Mouse (Mus musculus) brain, embryonic 14.5 days (tissue): ENCODE data around the gene Snrk.
A peak's percentile ranks its signal among the peaks of the same experiment; 100 is the strongest.

Experiments
- CTCF ChIP-seq: fragments of 200-500 bp; IDR thresholded peaks from 2 replicates; pipeline ENCODE4 v1.5.1; 2012; ENCODE audit warnings: inconsistent platforms, mild to moderate bottlenecking, moderate library complexity, borderline replicate concordance; ENCODE audit not compliant: insufficient read depth, insufficient read length; ENCODE audit errors: extremely low read depth
- POLR2A ChIP-seq: fragments of 200-500 bp; IDR thresholded peaks from 2 replicates; pipeline ENCODE4 v1.6.1; 2012; ENCODE audit warnings: mild to moderate bottlenecking, inconsistent platforms, borderline replicate concordance; ENCODE audit not compliant: poor library complexity, insufficient read depth, insufficient read length, severe bottlenecking; ENCODE audit errors: extremely low read depth

DNA sequence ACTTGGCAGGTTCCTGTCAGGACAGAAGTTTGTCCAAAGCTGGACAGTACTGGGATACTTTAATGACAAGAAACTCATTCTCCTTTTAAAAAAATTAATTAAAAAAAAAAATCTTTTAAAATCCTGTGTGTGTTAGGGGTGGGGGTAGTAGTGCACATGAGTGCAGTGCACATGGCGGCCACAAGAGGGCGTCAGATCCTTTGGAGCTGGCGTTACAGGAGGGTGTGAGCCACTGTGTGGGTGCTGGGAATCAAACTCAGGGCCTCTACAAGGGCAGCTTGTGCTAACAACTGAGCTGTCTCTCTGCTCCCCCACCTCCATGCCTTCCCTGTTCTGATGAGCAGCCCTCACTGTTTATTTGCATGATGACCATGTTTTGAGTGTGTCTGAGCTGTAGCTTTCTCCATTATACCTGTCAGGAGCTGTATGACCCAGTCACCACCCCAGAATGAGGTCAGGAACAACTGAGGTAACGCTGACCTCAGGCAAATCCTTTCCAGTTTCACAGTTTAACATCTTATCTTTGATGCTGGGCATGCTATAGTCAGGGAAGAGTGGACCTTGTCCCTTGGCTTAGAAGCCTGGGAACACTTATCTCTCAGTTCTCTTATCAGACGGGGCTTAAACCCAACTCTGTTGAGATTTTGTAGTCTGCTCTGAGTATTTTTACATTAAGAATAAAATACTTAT, 39.5 kb downstream of the Snrk start:
- TF ChIP-seq POLR2A (no peak), CTCF (peak; percentile 47; the same call in 1 of the 2 replicates)
